In the genomic region with DNA sequence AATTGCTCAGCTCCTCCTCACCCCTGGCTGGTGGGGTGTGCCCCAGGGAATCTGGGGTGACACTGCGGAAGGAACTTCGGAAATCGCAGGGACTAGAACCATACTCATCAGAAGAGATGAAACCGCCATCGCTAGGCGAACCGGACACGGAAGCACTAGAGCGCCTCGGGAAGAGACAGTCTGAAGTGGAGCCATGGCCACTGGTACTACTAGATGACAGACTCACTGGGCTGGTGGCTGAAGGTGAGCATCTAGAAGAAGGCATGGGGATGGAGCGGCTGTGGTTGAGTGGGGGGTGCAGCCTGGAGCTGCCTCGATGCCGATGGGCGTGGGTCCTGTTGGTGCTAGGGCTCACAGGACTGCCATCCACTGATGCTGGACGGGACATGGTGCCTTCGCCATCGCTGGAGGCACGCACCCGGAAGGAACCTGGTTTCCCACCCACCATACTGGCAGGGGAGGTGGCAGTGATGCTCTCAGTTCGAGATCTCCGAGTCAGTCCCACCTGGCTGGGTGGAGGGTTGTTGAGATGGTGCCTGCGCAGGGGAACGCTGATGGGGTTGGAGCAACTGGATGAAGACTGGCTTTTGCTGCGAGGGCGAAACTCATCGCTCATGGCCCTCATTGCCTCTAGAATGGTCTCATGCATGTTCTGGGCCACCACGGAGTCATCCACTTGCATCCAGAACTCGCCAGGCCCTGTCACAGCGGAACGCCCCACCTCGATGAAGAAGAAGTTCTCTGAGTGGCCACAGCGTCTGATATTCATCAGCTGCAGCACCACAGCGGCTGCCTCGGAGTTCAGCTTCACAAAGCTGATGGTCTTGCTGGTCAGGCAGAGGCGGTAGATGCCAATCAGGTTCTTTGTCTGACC, we compare ENCODE assay signal across 8 mouse cellular contexts. TPM values are rescaled to one million over a fixed set of nuclear protein-coding genes. Genes with fewer than 3 reads are reported as not detected.
DNase-seq lines count a peak whose midpoint lies in the region; ATAC-seq lines count a peak whose summit lies in the region.
"Had no signal": no experiment of that assay in that cellular context is flagged by ENCODE, and none has a peak within 500 bp of the region (broad histone marks: within the 10 kb centered on the region; RNA-seq: fewer than 3 reads in every experiment).

No protein-coding gene starts in this region.

- H3K4me1 ChIP-seq in intestine, embryonic 15.5 days (replicated peaks), result peaks cover 38% of the 10 kb centered on the region

- ATAC-seq in intestine, embryonic 15.5 days, result no peak

- 72% methylated on average over 35 of the region's 35 CpGs for WGBS in intestine, embryonic 15.5 days

- H3K9ac ChIP-seq in intestine, embryonic 15.5 days, result peak overlapping the region; percentile 68

- peak; percentile 15 for DNase-seq in ovary, adult 18-20 months (ENCODE audit: low spot score)
- DNase-seq in ovary, postnatal 10 days (ENCODE audit: low spot score), result no peak
- DNase-seq in cerebellum, postnatal 36 days, result peak; percentile 26 to 38
- DNase-seq in gastrocnemius, postnatal 10 days, result peak; percentile 23
- peak; percentile 36 to 49 for DNase-seq in lung, postnatal 4 days
- peak; percentile 29 to 59 for DNase-seq in urinary bladder, postnatal 4 days (ENCODE audit: low spot score in 2 of 2)

- peak overlapping the region; percentile 93 for H3K4me2 ChIP-seq in intestine, embryonic 15.5 days (replicated peaks)

- no peaks in the 10 kb centered on the region for H3K36me3 ChIP-seq in intestine, embryonic 15.5 days

- H3K4me3 ChIP-seq in intestine, embryonic 15.5 days (replicated peaks), result peak overlapping the region; percentile 65

- no peaks in the 10 kb centered on the region for H3K9me3 ChIP-seq in intestine, embryonic 15.5 days

- 0 out of 2 replicates have a peak, but pooled peaks cover 8% of the 10 kb centered on the region for H3K27me3 ChIP-seq in intestine, embryonic 15.5 days (replicated peaks)

- peak overlapping the region; percentile 95 for H3K27ac ChIP-seq in intestine, embryonic 15.5 days

RNA-seq across cellular contexts. Expression of a gene that starts 1.9 kb away (rescaled TPM):
- 10 to 100 TPM; 62.4 to 76.2 TPM for total RNA-seq in gastrocnemius, postnatal 10 days (2021)
- 2.7 and 3.3 TPM in 2 replicates for polyA plus RNA-seq in intestine, embryonic 15.5 days (2015; fragmentation: Nextera tagmentation; extraction: Ambion mirVana)

RNA-seq across cellular contexts. Expression of a gene that starts 26.9 kb away (rescaled TPM):
- 10 to 100 TPM; 12.2 to 13.2 TPM for total RNA-seq in gastrocnemius, postnatal 10 days (2021)
- polyA plus RNA-seq in intestine, embryonic 15.5 days (2015; fragmentation: Nextera tagmentation; extraction: Ambion mirVana), result 9.8 and 10.2 TPM in 2 replicates

RNA-seq across cellular contexts. Expression of a gene that starts 56.4 kb away (rescaled TPM):
- total RNA-seq in gastrocnemius, postnatal 10 days (2021), result not detected
- 8.6 and 9.2 TPM in 2 replicates for polyA plus RNA-seq in intestine, embryonic 15.5 days (2015; fragmentation: Nextera tagmentation; extraction: Ambion mirVana)
- total RNA-seq: left cerebral cortex, adult 18-20 months had no signal
